Mouse (Mus musculus) 3134 (cell line): Measurements from ENCODE around the gene Ugt3a2.

Experiments
- DNase-seq: peaks from one replicate; pipeline ENCODE4 v3.0.0-alpha.2; 2011; ENCODE audit warnings: low spot score; ENCODE audit not compliant: insufficient read length; ENCODE audit errors: extremely low read depth

Gene Ugt3a2

DNA sequence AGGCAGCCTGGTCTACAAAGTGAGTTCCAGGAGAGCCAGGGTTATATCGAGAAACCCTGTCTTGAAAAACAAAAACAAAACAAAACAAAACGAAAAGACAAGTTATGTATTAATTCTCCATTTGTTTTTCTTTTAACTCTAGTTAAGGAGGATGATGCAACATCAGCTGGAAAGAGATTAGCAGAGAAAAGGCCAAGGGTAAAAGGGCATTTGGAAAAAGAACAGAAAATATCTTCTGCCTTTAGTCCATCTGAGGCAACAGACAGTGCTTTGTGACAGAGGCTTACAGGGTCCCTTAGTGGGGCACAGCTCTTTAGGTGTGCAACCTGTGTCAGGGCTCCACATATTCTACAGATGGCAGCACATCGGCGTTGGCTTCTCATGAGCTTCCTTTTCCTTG, at the start of gene Ugt3a2:
Gene Ugt3a2 (plus strand): TSS at position 210 of the 400 bp plus-strand sequence.
- DNase-seq, result no peak

DNA sequence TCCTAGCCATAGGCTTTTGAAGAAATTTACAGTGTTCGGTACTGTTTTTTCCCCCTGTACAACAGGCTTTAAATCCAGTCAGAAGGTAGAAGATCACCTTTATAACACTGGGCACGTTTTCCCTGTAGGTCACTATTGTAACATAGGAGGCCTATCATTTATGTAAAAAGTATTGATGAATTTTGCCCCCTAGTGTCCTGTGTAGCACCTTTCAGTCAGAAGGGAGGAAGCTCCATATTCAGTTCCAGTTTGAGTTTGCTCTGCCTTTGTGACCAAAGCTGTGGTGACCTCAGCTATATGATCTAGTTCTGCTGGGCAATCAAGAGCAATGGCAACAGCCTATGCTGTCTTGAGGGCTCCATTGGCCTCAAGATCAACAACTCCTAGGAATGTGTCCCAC, 45.7 kb upstream of the Ugt3a2 start:
- DNase-seq, result no peak

DNA sequence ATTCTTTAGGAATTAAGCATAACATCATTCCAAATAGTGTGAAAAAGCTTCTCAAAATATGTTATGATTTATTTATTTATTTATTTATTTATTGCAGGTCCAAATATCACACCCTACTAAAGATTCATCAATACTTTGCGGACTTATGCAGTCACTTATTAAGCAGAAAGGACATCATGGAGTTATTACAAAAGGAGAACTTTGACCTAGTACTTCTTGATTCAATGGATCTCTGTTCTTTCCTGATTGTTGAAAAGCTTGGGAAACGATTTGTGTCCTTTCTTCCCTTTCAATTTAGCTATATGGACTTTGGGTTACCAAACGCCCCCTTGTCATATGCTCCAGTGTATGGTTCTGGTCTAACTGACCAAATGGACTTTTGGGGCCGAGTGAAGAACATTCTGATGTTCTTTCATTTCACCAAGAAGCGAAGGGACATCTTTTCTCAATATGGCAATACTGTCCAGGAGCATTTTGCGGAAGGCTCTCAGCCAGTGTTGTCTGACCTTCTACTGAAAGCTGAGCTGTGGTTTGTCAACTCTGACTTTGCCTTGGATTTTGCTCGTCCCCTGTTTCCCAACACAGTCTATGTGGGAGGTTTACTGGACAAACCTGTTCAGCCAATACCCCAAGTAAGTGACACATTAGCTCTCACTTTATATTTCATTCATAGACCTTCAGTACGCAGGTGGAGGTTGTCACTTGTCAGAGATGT, 29.2 kb upstream of the Ugt3a2 start:
- no peak for DNase-seq

DNA sequence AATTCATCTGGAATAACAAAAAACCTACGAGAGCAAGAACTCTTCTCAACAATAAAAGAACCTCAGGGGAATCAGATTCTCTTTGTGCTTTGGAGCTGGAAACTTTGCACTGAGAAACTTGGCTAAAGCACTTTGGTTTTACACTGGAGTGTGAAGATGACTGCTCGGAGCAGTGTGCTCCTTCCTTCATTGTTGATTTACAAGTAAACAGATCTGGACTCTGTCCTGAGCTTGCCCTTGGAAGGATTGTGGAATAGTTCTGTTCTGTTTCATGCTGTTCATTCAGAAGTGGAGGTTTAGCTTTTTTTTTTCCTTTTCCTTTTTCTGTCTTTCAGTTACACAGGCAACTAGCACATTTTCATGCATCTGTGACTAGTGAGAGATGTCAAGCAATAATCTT, 754 bp upstream of the Ugt3a2 start:
- no peak for DNase-seq

DNA sequence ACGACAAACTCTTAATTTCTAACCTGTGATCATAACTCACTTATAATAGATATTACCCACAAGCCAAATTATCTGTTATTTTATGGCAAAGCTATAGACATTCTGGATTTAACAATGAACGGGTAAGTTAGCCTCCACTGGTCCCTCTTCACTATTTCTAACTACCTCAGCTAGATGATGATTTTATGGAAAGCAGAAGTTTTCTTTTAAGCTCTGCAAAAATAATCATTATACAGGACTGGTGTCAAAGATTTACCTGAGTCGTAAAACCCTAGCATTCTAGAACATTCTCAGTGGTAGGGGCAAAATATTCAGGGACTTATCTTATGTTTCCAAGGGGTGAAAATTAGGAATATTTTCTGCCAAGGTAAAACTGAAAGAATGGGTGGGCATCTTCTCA, 1.3 kb downstream of the Ugt3a2 start:
- DNase-seq, result no peak

DNA sequence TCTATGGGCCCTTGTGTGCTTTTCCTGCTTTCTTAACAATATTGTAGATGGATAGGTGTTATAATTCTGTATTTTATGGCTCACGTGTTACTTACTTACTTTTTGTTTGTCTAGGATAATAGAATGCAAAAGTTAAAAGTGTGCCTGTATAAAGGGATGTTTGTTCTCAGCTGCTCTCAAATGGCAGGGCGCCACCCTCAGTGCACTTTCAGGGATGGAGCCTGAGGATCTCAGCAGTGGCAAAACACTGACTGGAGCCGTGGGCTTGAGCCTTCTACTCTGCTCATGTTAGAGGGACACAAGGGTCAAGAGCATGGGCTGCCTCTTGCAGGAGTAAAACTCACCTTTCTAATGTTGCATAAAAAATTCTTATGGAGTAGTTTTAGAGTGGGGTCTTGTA, 1.7 kb downstream of the Ugt3a2 start:
- DNase-seq, result no peak

DNA sequence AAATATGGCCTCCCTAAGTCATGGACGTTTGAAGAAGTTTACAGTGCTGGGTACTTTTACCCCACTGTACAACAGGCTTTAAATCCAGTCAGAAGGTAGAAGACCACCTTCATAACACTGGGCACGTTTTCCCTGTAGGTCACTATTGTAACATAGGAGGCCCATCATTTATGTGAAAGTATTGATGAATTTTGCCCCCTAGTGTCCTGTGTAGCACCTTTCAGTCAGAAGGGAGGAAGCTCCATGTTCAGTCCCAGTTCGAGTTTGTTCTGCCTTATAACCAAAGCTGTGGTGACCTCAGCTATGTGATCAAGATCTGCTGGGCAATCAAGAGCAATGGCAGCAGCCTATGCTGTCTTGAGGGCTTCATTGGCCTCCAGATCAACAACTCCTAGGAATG, 13.4 kb downstream of the Ugt3a2 start:
- no peak for DNase-seq

DNA sequence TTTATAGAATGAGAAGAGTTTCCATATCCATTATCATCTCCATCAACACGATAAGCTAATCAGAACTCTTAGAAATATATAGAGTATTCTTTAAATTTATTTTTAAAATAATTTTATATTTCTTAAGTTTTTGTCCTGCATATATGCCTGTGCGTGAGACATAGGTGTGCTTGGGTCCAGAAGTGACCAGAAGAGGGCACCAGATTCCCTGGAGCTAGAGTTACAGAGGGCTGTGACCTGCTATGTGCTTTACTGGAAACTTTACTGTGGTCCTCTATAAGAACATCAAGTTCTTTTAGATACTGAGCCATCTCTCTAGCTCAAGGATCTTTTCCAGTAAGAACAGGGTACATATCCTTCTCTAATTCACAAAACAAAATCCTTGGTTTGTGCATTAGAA, 27.5 kb downstream of the Ugt3a2 start:
- DNase-seq, result no peak

DNA sequence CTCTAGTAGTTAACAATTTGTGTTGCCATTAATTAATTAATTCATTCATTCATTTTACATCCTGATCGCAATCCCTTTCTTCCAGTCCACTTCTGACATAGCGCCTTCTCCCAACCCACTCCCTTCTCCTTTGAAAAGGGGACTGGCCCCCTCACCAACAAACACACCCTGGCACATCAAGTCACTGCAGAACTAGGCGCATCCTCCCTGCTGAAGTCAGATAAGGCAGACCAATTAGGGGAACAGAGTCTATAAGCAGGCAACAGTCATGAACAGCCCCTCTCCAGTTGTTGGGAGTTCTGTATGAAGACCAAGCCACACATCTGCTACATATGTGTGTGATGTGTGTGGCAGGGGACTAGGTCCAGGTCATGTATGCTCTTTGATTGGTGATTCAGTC, 33.4 kb downstream of the Ugt3a2 start:
- no peak for DNase-seq

DNA sequence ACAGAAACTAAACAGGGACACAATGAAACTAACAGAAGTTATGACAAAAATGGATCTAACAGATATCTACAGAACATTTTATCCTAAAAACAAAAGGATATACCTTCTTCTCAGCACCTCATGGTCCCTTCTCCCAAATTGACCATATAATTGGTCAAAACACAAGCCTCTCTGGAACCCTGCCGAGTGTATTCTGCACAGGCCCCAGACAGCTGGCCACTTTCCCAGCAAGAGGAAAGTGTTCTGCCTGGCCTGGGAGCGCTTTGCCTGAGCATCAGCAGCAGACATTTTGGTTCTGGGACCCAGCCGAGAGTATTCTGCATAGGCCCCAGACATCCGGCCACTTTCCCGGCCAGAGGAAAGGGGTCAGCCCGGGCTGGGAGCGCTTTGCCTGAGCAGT, 40.9 kb downstream of the Ugt3a2 start:
- DNase-seq, result no peak

DNA sequence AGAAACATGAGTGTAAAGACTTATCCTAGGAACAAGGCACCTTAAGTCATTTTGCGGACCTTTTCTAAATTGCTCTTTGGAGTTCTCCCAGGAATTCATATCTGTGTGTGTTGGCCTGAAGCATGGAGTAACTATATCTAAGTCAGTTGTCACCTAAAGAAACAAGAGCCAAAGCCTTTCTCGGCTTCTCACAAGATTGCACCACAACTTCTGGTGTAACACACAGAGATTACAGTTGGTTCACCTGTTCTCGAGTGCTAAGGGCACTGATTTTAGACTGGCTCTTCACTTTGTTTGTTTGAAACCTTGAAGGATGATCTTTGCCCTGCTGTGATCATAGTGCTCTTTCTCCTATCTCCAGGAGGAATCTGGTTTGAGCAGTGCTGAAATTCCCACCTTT, 74.1 kb downstream of the Ugt3a2 start:
- no peak for DNase-seq
